Mouse (Mus musculus): Measurements from ENCODE around the gene Wdr12.
"Not testable (repeated sequence)": the region's sequence is repeated elsewhere in the genome, so short reads cannot be mapped to it uniquely, and the experiment has no call there.

Wdr12 gene

DNA sequence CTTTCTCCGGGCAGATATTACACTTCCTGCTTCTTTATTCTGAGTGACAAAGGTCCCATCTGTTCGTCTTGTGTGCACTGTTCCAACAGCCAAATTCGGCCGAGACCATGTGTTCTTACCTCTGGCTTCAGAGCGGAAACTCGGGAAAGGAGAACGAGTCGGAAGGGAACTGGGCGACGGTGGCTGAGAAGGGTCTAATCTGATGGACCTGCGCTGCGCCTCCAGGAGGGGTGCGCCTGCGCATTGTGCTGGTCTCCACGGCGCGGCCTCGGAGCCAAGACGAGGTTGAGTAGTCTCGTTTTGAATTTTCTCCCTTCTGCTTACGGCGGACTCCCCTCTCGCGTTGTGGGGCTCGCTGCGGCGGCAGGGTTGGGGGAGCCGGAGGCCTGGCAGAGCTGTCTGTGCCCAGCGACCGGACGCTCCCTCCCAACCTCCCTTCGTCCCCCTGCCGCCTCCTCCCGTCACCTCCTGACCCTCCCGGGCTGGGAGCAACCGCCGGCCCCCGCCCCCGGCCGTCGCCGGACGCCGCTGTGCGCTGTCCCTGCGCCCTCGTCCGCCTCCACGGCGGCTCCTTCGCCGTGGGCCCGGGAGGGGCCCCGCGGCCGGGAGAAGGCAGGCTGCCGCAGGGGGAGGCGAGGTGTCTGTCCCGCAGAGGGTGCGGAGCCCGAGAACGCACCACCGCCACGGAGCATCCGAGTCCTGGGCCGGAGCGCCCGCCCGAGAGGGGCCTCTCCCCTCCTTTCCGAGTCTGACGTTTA is at the start of gene Wdr12, which contains the start of gene Carf:
Wdr12 (minus strand) TSS at position 622 of the 758 bp plus-strand sequence.
Carf (plus strand) TSS at position 224 of the 758 bp plus-strand sequence.
- DNase-seq, result peak; percentile 98

DNA sequence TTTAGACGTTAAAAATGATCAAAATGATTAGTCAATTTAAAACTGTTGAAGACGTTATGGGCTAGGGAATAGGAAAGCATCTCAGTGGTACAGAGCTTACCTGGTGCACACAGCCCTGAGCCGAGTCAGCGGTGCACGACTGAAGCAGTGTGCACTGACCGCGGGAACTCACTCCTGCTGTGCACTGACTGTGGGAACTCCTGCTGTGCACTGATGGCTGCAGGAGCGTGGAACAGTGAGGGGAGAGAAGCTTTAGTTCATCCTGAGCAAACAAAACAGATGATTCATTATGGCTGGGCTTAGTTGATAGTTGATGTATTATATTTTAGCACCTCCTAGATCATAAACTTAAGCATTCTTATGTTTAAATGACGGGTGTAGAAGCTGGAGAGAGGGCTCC is 38.9 kb upstream of the Wdr12 start:
- no peak for DNase-seq

DNA sequence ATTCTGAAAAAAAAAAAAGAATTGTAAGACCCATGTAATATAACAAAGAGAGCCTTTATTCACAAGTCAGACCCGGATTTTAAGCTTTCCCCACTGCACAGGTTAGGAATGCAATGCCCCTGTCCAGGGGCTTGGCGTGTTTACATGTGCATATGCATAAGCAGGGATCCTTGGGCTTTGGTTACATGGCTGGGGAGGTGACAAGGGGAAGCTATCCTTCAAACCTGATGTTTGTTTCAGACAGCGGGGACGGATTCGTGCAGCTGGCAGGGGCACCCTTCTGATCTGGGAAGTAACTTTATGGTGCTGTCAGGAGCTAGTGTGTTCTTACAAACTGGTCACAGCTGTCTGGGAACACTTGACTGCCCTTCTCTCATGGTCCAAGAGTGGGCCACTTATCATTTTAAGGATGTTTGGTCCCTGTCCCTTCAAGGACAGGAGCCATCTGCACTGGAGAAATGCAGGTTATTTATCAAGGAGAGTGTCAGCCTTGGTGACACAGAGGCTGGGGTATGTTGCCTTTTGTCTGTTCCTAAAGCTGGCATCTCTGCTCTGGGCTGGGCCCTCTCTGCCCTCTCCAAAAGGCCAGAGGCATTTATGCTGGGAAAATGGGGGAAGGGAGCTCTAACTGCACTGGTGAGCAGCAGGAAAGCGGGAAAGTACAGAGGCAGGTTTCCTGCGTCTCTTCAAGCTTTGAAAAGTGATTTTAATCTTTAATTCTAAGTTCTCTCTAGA is 19.4 kb upstream of the Wdr12 start:
- DNase-seq, result no peak

DNA sequence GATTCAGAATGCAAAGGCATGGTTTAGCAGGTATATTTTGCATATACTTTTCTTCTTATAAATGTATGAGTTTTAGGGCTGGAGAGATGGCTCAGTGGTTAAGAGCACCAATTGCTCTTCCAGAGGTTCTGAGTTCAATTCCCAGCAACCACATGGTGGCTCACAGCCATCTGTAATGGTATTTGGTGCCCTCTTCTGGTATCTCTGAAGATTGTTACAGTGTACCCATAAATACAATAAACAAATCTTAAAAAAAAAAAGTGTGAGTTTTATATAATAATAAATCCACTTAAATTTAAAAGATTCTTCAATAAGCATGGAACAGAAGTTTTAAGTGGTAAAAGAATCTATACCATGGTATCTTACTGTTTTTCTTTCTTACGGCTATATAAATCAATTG is 6.1 kb upstream of the Wdr12 start:
- DNase-seq, result no peak

DNA sequence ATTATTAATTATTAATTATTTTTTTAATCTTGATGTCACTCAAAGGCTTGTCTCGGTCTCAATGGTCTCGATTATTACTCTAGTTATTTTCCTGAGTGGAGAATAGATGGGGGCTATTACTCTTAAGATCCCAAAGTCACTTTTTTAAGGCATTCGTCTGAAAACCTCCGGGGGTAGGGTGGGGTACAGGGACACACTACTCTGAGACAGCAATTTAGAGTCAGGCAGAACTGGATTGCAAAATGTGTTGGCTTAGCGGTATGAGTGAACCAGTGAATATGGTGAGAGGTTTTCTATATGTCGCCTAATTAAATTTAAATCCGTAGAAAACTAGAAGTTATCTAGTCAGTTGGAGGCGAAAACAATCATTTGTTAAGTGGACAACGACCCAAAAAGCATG is 394 bp upstream of the Wdr12 start:
- no peak for DNase-seq

DNA sequence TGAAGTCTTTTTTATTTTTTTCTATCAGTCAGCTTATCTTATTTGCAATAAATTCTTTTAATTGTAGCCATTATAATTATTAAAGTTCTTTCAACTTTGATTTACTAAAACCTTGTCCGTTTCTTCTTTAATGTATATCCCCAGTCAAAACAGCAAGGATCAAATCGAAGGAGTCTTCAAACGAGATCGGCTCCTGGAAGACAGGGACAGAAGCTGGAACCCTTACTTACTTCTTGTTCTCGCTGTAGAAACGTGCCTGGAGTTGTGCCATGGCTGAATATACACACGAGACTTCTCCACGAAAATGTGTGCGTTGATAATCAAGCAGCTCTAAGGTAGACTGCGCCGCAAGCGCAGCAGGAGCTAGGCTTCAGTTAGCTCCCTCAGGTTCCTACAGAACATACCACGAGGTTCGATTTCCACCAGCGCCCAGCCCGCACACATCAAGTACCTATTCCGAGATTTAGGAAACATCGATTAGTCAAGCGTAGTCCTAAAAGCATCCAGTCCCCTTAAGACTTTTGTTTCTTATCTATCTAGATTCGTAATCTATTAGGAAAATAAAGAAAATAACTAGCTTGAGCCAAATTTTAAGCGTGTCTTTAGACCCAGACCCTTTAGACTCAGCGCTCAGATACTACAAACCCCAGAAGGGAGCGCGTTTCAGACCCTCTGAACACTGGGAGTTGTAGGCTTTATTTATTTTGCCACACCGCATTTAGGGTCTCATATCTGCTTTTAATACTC is 995 bp downstream of the Wdr12 start:
- DNase-seq, result peak; percentile 76

DNA sequence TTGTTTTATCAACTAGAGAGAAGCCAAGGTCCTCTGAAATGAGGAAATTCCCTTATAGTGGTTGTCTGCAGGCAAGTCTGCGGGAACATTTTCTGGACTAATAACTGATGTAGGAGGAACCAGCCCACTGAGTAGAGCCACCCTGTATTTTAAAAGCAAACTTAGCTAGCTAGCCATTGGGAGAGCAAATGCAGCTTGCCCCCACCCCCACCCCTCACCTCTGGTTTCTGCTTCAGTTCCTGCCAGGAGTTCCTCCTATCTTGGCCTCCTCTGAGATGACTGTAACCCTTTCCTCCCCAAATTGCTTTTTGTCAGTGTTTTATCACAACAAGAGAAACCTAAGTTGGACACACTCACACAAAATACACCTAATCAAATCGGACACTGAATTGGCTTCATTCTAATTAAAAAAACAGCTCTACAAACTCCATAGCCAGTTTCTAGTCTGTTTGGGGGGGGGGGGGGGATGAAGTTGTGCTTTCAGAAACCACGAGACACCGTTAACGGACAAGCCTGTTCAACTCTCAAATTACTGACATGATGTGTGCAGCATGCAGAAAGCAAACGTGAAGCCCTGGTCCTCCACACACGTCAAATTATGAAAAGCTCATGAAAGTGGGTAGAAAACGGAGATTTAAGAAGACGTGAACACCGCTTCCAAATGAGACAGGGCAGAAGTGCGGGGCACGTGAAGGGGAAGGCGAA is 1.7 kb downstream of the Wdr12 start:
- no peak for DNase-seq

DNA sequence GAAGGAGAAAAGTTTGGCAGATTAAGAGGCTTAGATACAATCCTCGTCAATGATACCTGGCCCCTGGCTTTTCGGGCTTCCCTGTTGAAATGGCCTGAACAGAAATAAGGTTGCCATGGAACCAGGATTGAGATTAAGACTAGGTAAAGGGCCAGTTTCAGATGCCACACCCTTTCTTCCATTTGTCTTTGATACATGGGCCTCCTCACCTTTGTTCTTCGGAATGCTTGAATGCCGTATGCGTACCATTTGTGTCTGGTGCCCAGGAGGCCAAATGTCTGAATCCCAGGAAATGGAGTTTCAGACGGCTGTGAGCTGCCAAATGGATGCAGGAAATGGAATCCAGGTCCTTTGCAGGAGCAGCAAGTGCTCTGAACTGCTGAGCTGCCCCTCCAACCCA is 22.0 kb downstream of the Wdr12 start:
- DNase-seq, result no peak

DNA sequence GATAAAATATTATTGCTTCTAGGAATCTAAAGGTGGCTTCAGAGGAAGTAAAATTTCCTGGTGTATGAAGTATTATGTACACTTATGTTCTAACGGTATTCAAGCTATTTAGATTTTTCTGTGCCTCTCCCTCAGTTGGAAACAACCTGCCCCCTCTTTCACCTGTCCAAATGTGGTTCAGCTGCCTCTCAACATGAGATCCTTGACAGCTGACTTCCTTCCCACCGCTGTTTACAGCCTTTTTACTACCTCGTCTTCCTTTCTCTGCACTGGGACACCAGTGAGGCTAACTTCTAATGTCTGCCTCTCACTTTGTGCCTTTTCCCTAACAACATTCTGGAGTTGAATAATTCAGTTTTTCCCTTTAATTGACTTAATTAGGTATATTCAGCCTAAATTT is 22.9 kb downstream of the Wdr12 start:
- DNase-seq, result no peak

DNA sequence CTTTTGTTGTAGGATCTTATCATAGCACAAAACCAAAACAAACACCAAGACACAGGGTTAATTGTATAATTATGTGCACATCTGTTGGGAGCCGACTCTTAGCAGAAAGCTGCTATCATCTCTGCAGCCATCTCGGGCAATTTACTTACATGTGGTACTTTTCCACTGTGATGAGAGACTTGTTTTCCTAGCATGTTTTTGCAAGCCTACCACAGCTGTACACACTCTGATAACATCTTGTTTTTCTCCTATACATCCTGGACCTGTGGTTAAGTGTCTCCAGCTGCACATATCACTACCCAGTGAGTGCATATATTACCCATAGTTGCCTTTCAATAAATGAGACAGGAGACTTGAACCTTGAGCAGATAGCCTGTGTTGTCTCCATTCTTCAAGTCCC is 23.5 kb downstream of the Wdr12 start:
- peak; percentile 40 for DNase-seq

DNA sequence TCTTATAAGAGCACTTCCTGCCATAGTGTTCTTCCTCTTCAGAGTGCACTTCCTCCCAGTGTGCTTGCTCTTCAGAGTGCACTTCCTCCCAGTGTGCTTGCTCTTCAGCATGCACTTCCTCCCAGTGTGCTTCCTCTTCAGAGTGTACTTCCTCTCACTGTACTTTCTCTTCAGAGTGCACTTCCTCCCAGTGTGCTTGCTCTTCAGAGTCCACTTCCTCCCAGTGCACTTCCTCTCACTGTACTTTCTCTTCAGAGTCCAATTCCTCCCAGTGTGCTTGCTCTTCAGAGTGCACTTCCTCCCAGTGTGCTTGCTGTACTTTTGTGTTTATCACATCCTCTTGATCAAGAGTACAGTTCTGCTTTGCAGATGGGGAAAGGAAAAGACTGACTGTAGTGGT is 27.7 kb downstream of the Wdr12 start:
- DNase-seq, result not testable (repeated sequence)

DNA sequence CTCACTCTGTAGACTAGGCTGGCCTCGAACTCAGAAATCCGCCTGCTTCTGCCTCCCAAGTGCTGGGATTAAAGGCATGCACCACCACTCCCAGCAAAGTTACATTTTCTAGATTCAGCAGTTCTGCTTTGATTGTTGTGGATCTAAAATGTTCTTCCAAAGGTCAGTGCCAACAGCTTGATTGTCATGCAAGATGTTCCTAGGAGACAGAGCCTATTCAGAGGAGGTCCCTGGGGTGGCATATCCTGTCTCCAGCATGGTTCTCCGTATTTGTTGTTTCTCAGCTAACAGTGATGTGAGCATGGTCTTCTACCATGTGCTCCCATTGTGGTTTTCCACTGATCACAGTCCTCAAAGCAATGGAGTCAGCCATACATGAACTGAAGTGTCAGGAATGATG is 42.1 kb downstream of the Wdr12 start:
- DNase-seq, result no peak

DNA sequence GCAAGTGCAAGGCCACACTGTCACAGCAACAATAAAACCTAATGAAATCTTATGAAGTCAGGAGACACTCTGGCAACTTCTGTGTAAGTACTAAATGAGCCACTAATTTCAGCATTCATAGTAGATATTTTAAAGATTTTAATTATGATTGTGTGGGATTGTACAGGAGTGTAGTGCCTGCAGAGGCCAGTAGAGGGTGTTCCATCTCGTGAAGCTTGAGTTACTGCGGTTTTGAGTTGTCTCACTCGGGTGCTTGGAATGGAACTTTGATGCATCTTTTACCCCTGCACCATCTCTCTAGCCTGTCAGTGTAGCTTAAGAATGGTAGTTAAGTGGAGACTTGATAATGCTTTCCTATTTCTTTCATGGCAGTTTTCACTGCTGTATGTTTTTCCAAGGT is 43.8 kb downstream of the Wdr12 start:
- DNase-seq, result peak; percentile 63

DNA sequence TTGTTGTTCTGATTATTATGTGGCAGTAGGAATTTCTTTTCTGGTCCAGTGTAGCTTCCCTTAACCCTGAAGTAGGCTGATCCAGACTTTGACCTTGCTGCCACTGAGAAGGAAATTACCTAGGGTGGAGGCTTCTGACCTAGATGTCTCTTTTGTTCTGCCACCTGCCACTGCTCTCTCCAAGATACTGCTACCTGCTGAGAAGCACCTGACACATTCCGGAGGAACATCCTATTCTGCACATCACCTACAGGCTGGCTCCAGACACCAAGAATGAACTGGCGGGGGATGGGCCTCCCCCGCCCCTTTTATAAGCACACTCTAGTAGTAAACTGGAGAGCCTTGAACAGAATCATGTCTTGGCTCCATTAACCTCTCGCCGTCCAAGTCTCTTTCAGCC is 51.0 kb downstream of the Wdr12 start:
- not testable (repeated sequence) for DNase-seq

DNA sequence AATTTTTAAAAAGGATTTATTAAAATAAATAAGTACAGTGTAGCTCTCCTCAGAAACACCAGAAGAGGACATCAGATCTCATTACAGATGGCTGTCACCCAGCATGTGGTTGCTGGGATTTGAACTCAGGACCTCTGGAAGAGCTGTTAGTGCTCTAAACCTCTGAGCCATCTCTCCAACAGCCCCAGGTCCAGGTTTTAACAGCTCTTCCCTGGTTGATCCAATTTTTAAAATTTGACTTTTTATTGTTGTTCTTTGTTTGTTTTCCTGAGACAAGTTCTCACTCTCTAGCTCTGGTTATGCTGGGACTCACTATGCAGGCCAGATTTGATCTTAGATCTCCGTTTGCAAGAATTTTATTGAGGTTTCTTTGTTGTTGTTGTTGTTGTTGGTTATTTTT is 53.9 kb downstream of the Wdr12 start:
- DNase-seq, result no peak

DNA sequence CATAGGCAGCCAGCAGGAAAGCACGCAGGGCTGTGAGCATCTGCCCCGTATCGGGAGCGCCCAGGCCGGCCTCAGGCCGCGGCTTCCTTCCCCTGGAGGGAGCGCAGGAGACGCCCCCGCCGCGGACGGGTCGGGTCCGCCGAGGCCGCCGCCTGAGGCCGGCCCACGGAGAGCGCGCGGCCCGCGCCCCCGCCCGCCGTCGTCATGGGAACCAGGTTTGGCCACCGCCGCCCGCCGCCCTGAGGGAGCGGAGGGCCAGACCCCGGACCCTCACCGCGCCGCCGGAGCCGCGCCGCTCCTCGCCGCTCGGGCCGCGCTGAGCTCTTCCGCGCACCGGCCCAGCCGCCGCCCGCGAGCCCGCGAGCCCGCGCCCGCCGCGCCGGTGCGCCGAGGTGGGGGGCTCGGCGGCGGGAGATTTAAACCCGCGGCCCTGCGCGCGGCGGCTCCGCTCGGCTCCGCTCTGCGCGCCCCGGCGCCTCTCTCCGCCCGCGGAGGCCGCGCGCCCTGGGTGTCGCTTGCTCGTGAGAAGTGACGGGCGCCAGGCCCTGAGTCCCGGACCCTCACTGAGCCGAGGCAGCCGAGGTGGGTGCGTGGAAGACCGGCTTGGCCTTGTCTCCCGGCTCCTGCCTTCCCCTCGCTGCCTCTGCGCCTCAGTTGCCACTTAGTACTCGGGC is 55.5 kb downstream of the Wdr12 start, which contains the start of gene Ica1l:
Ica1l (minus strand) TSS at position 389 of the 674 bp plus-strand sequence.
- DNase-seq, result peak; percentile 82

DNA sequence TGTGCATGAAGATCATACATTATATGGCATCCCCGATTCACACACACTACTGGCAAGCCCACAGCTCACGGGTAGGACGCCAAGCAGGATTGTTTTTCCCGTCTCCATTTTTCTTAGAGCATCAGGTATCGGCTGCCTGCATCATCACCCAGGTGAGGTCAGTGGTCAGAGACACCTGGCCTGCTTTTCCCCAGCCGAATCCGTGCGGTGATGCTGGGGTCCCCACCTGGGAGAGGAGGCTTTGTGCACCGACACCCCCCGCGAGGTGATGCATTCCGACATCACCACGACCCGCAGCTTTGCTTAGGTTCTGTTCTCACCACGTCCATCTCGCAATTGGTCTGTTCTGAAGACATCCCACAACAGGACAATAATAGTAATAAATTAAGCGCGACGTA is 56.0 kb downstream of the Wdr12 start:
- DNase-seq, result peak; percentile 65

DNA sequence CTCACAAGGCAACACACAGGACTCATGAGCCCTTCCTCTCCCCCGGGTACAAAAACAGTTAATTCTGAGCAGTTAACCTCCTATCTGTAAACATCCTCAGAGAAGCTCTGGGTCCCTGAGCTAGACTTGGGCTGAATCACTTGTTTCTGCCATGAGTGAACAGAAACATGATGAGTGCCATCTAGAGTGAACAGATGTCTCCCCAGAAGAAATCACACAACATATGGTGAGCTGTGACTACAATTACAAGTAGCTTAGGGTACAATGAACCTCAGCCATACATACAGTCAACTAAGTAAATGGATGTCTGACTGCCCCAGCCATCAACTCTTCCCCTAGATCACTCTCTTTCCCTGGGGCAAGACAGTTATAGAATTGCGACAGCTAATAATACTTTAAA is 63.4 kb downstream of the Wdr12 start:
- no peak for DNase-seq
